Mouse (Mus musculus): ENCODE results near the gene Pax9.

Gene Pax9

DNA sequence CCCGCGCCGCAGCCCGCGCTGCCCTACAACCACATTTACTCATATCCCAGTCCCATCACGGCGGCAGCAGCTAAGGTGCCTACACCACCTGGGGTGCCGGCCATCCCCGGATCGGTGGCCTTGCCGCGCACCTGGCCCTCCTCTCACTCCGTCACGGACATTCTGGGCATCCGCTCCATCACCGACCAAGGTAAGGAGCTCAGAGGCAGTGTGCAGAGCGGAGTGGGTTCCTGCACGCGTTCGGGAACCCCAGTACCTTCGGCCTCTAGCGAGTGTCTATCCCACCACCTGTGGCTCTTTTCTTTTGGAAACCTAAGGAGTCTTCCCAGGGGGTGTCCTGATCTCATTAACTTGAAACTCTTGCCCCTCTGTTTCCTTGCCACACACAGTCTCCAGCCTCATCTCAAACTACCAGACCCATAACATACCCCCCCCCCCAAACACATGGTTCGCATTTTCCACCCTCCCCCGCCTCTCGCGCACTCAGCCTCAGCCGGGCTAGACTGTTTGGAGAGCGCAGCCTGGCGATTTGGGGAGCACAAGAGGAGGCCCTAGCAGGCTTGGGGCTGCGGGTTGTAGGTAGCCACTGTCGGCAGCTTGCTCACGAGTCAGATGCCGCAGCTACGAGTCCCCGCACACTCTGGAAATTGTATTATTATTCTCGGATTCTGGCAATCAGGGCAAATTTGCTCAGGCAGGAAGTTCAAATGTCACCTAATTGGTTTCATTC lies 5.6 kb downstream of the Pax9 start:
- in situ Hi-C loops (cut with MboI, MseI) = loop anchor here (5.0 kb wide), 1 partner anchor 840 kb away; no protein-coding TSS in a partner anchor

DNA sequence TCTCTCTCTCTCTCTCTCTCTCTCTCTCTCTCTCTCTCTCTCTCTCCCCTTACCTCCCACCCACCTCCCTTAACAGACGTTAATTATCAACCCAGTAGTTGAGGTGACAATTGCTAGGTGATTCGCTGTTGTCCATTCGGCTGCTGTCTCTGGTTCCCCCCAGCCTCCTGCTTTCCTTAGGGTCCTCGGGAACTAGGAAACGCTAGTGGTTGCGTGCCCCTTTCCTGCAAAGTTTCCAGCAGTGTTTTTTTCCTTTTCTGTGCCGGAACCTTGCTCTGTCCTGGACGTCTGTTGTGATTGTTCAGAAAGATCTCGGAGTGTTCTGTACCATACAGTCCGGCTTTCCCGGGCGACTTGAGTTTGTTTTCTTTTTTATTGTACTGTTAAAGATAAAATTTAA lies 6.2 kb downstream of the Pax9 start:
- in situ Hi-C loops (cut with MboI, MseI) = loop anchor here (5.0 kb wide), 1 partner anchor 840 kb away; no protein-coding TSS in a partner anchor

DNA sequence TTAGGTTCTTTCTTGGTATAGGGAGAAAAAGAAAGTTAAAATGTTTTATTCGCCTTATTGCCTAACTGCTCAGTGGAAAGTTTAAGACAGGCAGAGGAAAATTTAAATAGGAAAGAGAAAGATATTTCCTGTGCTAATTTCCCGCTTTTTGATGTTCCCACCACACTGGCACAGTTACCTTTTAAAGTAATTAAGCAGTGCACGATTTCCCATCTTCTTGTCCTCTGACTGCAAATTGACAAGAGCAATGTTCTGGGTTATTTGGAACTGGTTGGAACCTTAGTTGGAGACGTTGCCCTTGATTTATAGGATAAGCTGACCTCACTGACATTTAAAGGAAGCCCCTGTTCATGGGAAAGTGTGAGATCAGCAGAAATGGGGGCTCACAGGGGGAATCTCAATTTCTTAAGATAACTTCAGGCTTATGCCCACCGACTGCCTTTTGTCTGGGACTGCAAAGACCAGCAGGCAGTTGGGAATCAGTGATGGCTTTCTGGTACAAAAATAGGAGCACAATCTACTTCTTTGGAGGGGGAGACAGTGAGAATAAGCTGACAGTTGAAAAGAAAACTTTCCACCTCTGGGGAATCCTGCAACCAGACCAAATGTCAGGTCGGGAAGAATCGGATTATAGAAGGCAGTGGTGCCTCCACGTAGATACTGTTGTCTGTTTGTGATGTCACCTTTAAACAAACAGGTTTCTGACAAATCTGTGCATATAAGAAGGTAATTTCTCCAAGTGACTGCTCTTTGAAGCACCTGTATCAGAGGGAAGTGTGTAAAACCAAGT lies 6.8 kb downstream of the Pax9 start:
- in situ Hi-C loops (cut with MboI, MseI) = loop anchor here (5.0 kb wide), 1 partner anchor 839 kb away; no protein-coding TSS in a partner anchor

DNA sequence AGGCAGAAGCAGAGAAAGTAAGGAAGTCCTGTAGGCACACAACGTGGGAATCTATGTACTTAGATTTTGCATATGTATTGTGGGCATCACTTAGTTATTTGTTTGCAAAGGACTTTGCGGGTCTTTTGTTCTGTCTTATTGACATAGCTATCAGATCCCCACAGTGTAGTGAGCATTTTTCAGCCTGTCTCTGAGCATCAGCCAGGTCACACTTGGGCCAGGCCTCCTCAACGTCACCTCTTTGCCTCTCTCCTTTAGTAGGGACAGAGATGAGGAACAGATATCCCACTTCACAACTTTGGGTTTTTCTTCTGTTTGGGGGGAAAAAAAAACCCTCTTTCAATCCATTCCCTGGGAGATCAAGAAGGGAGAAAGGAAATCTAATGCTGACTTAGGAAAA lies 7.8 kb downstream of the Pax9 start:
- in situ Hi-C loops (cut with MboI, MseI) = loop anchor here (5.0 kb wide), 1 partner anchor 838 kb away; no protein-coding TSS in a partner anchor

DNA sequence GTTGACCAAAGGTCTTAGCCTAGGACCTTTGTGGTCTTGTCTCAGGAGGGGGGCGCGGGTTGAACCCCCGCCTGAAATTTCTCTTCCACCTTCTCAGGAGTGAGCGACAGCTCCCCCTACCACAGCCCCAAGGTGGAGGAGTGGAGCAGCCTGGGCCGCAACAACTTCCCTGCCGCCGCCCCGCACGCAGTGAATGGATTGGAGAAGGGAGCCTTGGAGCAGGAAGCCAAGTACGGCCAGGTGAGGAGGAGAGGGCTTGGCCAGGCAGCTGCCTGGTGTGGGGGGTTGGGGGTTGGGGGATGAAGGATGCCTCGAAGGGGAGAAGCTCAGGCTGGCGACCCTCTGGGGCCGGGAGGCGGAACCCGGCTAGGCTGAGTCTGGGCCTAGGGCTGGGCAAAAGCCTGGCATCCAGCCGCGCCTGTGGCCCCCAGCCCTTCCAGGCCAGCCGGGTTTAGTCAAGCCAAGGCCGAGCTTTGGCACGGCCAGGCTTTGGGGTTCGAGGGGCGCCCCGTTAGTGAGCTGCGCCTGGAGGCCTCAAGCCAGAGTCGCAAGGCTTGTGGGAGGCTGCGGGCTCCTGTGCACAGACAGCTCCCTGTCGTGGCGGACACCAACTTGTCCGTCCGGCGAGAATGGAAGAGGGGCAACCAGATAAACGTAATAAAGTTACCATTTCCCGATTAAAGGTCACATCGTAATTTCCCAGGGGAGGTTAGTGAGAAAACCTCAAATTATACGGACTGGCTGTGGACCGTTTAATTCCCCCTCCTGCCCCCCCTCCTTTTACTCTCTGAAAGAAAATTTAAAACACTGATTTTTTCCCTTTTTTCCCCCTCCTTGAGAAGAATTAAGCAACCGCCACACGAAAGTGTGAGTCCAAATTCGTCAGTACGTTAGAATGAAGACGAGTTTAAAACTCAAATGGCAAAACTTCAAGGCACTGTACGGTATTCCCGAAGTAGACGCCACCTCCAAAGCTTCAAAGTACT lies 8.6 kb downstream of the Pax9 start:
- in situ Hi-C loops (cut with MboI, MseI) = loop anchor here (5.0 kb wide), 1 partner anchor 837 kb away; no protein-coding TSS in a partner anchor

DNA sequence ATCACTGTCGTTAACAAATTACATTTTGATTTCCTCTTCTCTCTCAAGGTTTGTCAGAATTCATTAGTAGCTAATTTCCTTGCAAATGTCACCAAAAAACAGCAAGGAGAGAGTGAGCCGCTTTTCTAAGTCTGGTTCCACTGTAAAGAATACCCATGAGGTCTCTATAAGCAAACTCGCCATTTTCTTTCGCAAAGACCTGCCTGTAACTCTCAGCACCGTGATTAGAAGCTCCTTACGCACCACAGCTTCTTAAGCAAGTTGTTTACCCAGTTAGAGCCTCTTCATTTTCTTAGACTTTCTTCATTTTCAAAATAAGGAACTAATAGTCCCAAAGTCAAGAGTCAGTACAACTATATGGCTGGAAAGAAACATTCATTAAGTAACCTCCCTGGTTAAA lies 9.4 kb downstream of the Pax9 start:
- in situ Hi-C loops (cut with MboI, MseI) = no loop called here

DNA sequence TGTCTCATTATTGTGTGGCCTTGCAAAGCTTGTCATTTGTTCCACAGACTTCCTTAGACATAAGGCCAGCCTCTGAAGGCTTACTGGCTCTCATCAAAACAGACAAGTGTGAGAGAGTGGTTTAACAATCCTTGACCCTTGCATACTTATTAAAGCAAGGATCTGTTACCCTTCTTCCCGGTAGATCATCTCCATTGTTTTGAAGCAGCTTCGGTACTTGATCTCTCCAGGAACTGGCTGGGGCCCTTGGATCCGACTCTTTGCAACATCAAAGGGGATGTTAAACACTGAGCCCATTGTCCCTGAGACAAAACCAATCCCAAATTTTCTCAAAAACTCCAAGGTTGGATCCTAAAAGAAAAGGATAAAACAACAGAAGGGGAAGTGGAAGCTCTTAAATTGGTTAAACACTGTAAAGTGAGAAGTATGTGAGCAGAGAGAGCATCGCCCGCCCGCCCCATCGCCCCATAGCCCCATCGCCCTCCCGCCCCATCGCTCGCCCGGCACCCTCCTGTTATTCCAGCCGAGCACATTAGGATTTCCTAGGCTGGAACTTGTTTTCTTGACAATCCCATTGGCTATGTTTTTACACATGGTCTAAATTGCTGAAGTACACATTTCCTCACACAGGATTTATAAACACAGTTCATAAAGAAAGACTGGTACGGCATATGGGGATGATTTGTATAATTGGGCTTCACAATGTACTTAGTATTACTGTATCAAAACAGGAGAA lies 26.6 kb downstream of the Pax9 start:
- in situ Hi-C loops (cut with MboI, MseI) = no loop called here

DNA sequence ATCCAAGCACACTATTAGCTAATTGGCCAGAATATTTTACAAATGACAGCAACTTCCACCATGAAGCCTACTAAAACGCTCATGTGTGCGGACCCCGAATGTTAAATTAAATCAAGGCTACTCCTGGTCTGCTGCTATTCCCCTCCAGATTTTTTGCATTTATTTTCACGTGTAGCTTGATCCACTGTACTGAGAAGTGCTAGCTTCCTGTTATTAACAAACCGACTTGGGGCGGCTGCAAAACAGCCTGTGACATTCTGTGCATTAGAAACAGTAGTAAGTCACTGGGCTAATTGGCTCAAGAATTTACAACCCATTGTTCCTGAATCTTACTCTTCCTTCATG lies 27.1 kb downstream of the Pax9 start:
- in situ Hi-C loops (cut with MboI, MseI) = no loop called here

DNA sequence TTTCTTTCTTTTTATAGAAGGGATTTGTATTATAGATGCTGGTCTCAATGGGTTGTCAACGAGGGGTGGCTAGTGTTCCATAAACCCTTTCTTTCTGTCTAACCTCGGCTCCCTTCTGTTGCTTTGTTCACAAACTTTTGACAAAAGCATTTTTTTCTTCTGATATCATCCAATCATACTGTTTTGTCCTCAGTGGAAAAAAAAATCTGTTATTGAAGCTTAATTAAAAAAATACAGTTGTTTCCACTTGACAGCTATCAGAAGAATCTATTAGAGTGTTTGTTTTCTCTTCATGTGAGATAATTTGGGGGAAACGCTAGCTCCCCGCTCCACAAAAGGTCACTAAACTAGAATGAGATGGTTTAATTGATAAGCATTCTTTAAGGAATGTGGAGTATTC lies 36.1 kb downstream of the Pax9 start:
- in situ Hi-C loops (cut with MboI, MseI) = no loop called here

DNA sequence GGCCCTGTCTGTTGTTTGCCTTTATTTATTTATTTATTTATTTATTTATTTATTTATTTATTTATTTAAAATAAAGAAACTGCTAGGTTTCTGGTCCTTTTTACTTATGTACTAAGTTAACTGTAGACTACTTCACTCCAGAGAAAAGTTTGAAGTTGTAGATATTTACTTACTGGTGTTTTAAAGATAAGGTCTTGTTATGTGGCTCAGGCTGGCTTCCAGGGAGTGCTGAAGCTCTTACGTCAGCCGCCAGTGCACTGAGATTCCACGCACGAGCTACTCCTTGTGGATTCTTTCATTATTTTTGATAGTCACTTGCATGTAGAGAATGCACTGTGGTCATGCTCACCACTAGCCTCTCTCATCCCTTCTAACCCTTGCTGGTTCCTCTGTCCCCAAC lies 45.5 kb downstream of the Pax9 start:
- in situ Hi-C loops (cut with MboI, MseI) = no loop called here

Measured in regulatory T cell (primary cell).